Mouse (Mus musculus): Measurements from ENCODE around the gene Mfsd12. TPM values are rescaled to one million over a fixed set of nuclear protein-coding genes. Genes with fewer than 3 reads are reported as not detected.

The Mfsd12 gene
- polyA plus RNA-seq, 1 experiment from 2014 or later, result 13.1 TPM

DNA sequence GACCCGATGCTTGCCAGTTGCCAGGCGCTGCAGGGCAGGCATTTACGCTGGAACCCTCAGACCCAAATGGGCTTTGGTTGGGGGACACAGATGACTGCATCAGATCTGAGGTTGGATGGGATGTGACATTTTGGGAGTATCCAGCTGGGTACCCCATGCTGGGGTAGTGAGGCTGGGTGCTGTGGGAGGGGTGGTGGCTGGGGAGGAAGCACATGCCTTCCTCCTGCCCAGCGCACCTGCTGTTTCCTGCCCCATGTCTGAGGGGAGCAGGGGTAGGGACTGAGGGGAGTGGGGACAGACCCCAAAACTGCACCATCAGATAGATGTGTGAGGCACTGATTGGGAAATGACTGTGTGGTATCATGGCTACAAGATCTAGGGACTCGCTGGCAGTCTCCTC lies 39.5 kb downstream of the Mfsd12 start:
- peaks cover 33% of the 10 kb centered on the region for H3K4me1 ChIP-seq (replicated peaks)
- no peaks in the 10 kb centered on the region for H3K9me3 ChIP-seq (replicated peaks)
- no peak for ATAC-seq (ENCODE audit: low read depth)
- DNase-seq, result no peak
- no peak overlapping the region for H3K4me2 ChIP-seq
- no peak overlapping the region for H3K9ac ChIP-seq
- WGBS (ENCODE audit: insufficient replicate concordance), result 91% methylated on average over 5 of the region's 5 CpGs
- no peak overlapping the region for H3K27ac ChIP-seq
- H3K36me3 ChIP-seq, result peaks cover 20% of the 10 kb centered on the region
- H3K27me3 ChIP-seq, result peaks cover 6% of the 10 kb centered on the region; the same call in 1 of the 2 replicates
- no peak overlapping the region for H3K4me3 ChIP-seq (replicated peaks)

DNA sequence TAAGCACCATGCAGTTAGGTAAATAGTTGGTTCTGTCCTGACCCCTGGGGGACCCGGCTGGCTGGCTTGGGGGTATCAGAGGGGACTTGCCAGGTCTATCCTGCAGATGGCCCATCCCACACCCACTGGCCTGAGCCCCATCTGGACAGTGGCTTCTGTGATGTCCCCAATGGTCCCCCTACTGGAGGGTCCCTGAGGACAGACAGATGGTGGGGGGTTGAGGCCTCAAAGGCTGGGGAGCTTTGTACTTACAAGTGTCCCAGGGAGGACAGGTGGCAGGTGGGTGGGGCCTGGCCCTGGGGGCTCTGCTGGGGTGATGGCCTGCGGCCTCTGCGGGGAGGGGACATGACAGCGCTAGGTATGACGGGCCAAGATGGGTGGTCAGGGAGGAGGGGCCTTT lies 42.0 kb downstream of the Mfsd12 start:
- Histone ChIP-seq H3K4me3 (replicated peaks) (no peak overlapping the region), H3K27me3 (peaks cover 15% of the 10 kb centered on the region; the same call in 1 of the 2 replicates), H3K9ac (no peak overlapping the region), H3K9me3 (replicated peaks) (no peaks in the 10 kb centered on the region), H3K36me3 (peaks cover 20% of the 10 kb centered on the region), H3K4me2 (no peak overlapping the region), H3K27ac (no peak overlapping the region), H3K4me1 (replicated peaks) (peaks cover 32% of the 10 kb centered on the region)
- DNase-seq, result no peak
- ATAC-seq (ENCODE audit: low read depth), result no peak
- WGBS (ENCODE audit: insufficient replicate concordance), result 78% methylated on average over 5 of the region's 5 CpGs

DNA sequence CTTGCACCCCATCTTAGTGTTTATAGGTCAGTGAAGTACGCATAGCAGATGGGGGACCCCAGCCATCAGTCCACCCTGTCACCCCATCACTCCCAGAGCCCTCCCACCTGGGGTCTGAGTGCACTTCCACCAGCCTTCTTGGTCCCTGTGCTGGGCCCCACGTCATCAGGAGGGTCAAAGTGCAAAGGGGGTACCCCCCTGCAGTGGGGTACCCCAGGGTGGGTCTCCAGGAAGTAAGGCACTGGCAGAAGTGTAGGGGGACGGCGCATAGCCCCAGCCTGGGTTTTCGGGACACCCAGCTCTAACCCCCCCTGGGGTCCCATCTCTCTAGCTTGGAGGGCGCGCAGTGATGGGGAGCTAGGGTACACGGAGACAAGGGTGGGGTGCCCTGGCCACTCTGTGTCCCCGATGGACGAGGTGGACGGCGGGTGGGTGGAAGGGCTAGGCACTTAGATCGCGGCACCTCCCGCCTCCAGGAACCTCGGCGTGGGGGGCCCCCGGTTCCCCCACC lies 42.6 kb downstream of the Mfsd12 start:
- no peak for DNase-seq
- Histone ChIP-seq H3K4me1 (replicated peaks) (peaks cover 36% of the 10 kb centered on the region), H3K36me3 (peaks cover 20% of the 10 kb centered on the region), H3K4me3 (replicated peaks) (no peak overlapping the region), H3K27me3 (peaks cover 21% of the 10 kb centered on the region; the same call in 1 of the 2 replicates), H3K9ac (no peak overlapping the region), H3K27ac (no peak overlapping the region), H3K4me2 (no peak overlapping the region), H3K9me3 (replicated peaks) (no peaks in the 10 kb centered on the region)
- ATAC-seq (ENCODE audit: low read depth), result no peak
- WGBS (ENCODE audit: insufficient replicate concordance), result 82% methylated on average over 18 of the region's 18 CpGs

- peaks cover 28% of the 10 kb centered on the region for H3K27me3 ChIP-seq
- H3K4me3 ChIP-seq (replicated peaks), result no peak overlapping the region
- peaks cover 20% of the 10 kb centered on the region for H3K36me3 ChIP-seq
- H3K4me1 ChIP-seq (replicated peaks), result peaks cover 37% of the 10 kb centered on the region
- ATAC-seq (ENCODE audit: low read depth) (no peak), DNase-seq (no peak)
- no peak overlapping the region for H3K4me2 ChIP-seq
- no peaks in the 10 kb centered on the region for H3K9me3 ChIP-seq (replicated peaks)
- WGBS (ENCODE audit: insufficient replicate concordance), result 62% methylated on average over 22 of the region's 22 CpGs
- no peak overlapping the region for H3K27ac ChIP-seq
- H3K9ac ChIP-seq, result no peak overlapping the region
Observed at GRCm38 (mm10) chr10:81400371-81401204, 43.3 kb downstream of the Mfsd12 start.

DNA sequence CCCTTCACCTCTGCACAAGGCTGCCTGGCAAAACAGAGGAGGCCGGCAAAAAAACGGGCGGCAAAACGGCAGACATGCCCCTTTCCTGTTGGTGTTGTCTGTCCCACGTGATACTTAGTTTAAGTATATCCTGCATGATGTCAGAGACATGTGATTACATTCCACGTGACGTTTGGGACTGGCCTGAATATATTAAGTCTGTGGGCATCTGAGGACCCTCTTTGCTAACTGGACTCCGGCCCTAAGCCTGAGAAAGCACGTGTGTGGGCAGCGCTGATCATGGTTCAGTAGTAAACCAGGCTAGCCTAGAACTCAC lies 43.9 kb downstream of the Mfsd12 start:
- H3K4me1 ChIP-seq (replicated peaks), result peaks cover 41% of the 10 kb centered on the region
- 41% methylated on average over 10 of the region's 10 CpGs for WGBS (ENCODE audit: insufficient replicate concordance)
- no peak overlapping the region for H3K4me3 ChIP-seq (replicated peaks)
- peak overlapping the region; percentile 8; the same call in 1 of the 2 replicates for H3K9ac ChIP-seq
- DNase-seq (no peak), ATAC-seq (ENCODE audit: low read depth) (0 out of 2 replicates have a peak, but pooled peaks have one; percentile 1)
- H3K27ac ChIP-seq, result peak overlapping the region; percentile 41
- H3K4me2 ChIP-seq, result 0 out of 2 replicates have a peak overlapping the region, but pooled peaks have one; percentile 21
- H3K36me3 ChIP-seq, result peaks cover 22% of the 10 kb centered on the region
- H3K9me3 ChIP-seq (replicated peaks), result no peaks in the 10 kb centered on the region
- H3K27me3 ChIP-seq, result peaks cover 33% of the 10 kb centered on the region

DNA sequence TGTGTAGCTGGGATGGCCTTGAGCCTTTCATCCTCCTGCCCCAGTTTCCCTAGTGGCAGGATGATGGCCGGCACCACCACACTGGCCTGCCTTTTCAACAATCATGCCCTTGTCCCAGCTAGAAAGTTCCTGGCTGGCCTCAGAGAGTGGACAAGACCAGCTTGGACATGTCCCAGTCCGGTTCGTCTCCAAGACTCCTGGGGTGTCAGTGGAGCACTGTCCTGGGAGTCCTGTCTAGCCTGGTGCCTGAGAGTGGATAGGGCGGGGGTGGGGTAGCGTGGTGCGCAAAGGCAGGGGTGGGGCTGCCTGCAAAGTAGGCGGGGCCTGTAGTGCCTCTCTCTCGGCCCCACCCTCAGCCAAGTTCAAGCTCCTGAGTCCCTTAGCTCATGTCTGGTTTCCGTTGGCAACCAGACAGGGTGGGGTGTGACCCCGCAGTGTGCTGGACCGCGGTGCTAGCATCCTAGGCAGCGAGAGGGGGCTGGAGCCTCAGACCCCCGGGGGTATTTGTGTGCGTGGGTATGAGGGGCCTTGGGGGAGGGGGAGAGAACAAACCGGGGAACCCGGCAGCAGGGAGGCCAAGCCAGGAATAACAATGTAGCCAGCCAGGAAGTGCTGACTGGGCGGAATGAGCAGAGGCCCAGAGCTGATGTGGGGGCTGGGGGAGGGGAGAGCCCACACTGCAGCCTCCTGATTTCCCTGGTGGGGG lies 44.4 kb downstream of the Mfsd12 start:
- H3K27ac ChIP-seq, result peak overlapping the region; percentile 63
- WGBS (ENCODE audit: insufficient replicate concordance), result 10% methylated on average over 18 of the region's 18 CpGs
- H3K4me1 ChIP-seq (replicated peaks), result peaks cover 46% of the 10 kb centered on the region
- peaks cover 38% of the 10 kb centered on the region for H3K27me3 ChIP-seq
- H3K4me2 ChIP-seq, result peak overlapping the region; percentile 29
- ATAC-seq (ENCODE audit: low read depth), result peak; percentile 84
- peaks cover 21% of the 10 kb centered on the region for H3K36me3 ChIP-seq
- DNase-seq, result peak; percentile 63
- peak overlapping the region; percentile 13; the same call in 1 of the 2 replicates for H3K9ac ChIP-seq
- H3K9me3 ChIP-seq (replicated peaks), result no peaks in the 10 kb centered on the region
- H3K4me3 ChIP-seq (replicated peaks), result no peak overlapping the region

GRCm38 (mm10) chr10:81402227-81402765 lies 45.0 kb downstream of the Mfsd12 start:
- H3K27ac ChIP-seq, result peak overlapping the region; percentile 63
- no peaks in the 10 kb centered on the region for H3K9me3 ChIP-seq (replicated peaks)
- H3K36me3 ChIP-seq, result peaks cover 19% of the 10 kb centered on the region
- peaks cover 52% of the 10 kb centered on the region for H3K4me1 ChIP-seq (replicated peaks)
- H3K4me2 ChIP-seq, result peak overlapping the region; percentile 29; the same call in 1 of the 2 replicates
- H3K27me3 ChIP-seq, result peaks cover 45% of the 10 kb centered on the region
- peak; percentile 13; the same call in 1 of the 2 replicates for ATAC-seq (ENCODE audit: low read depth)
- no peak for DNase-seq
- no peak overlapping the region for H3K4me3 ChIP-seq (replicated peaks)
- WGBS (ENCODE audit: insufficient replicate concordance), result 40% methylated on average over 7 of the region's 7 CpGs
- 0 out of 2 replicates have a peak overlapping the region, but pooled peaks have one; percentile 13 for H3K9ac ChIP-seq

DNA sequence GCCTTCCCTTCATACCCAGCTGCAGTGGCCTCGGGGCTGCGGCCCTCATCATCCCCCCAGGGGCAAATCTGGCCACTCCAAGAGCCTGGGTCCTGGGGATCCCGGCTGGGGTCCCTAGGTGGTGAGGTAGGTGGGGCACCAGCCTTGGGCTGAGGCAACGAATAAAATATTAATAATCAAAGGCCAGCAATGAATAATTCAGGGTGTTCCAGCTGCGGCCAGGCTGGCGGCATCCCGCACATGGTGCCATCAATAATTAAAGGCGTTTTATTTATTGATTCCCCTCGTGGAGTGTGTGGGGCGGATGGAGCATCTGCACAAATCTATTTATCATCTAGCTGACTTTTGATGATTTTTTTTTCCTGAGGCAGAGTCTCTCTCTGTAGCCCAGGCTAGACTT lies 46.2 kb downstream of the Mfsd12 start:
- no peaks in the 10 kb centered on the region for H3K9me3 ChIP-seq (replicated peaks)
- no peak overlapping the region for H3K4me3 ChIP-seq (replicated peaks)
- 76% methylated on average over 10 of the region's 10 CpGs for WGBS (ENCODE audit: insufficient replicate concordance)
- H3K27me3 ChIP-seq, result peaks cover 57% of the 10 kb centered on the region
- peaks cover 64% of the 10 kb centered on the region for H3K4me1 ChIP-seq (replicated peaks)
- H3K4me2 ChIP-seq, result no peak overlapping the region
- H3K9ac ChIP-seq, result no peak overlapping the region
- H3K27ac ChIP-seq, result no peak overlapping the region
- ATAC-seq (ENCODE audit: low read depth), result no peak
- no peak for DNase-seq
- peaks cover 19% of the 10 kb centered on the region for H3K36me3 ChIP-seq

- Histone ChIP-seq H3K4me3 (replicated peaks) (no peak overlapping the region), H3K9ac (no peak overlapping the region), H3K9me3 (replicated peaks) (no peaks in the 10 kb centered on the region), H3K27me3 (peaks cover 61% of the 10 kb centered on the region), H3K4me1 (replicated peaks) (peaks cover 70% of the 10 kb centered on the region), H3K4me2 (0 out of 2 replicates have a peak overlapping the region, but pooled peaks have one; percentile 1), H3K27ac (no peak overlapping the region), H3K36me3 (peaks cover 18% of the 10 kb centered on the region)
- DNase-seq (no peak), ATAC-seq (ENCODE audit: low read depth) (no peak)
- 37% methylated on average over 9 of the region's 9 CpGs for WGBS (ENCODE audit: insufficient replicate concordance)
Observed at GRCm38 (mm10) chr10:81404082-81404481, 46.8 kb downstream of the Mfsd12 start.

DNA sequence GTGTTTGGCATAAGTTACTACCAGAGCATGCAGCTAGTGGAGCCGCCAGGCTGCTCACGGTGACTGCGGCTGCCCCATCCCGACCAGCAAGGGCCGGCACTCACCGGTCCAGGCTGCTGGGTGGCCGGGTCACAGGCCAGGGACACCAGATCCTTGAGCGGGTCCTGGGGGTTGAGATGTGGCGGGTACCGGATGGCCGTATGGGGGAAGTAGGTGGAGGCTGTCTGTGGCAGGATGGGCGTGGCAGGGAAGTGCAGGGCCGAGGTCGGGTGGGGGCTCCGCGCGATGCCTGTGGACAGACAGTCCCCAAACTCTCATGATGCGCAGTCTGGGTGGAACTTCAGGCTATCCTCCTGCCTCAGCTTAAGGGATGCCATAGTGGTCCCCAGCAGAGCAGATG lies 47.4 kb downstream of the Mfsd12 start:
- no peak overlapping the region for H3K9ac ChIP-seq
- peaks cover 77% of the 10 kb centered on the region for H3K4me1 ChIP-seq (replicated peaks)
- H3K4me3 ChIP-seq (replicated peaks), result no peak overlapping the region
- WGBS (ENCODE audit: insufficient replicate concordance), result 20% methylated on average over 18 of the region's 18 CpGs
- peaks cover 61% of the 10 kb centered on the region for H3K27me3 ChIP-seq
- peaks cover 12% of the 10 kb centered on the region for H3K36me3 ChIP-seq
- H3K4me2 ChIP-seq, result no peak overlapping the region
- H3K27ac ChIP-seq, result no peak overlapping the region
- DNase-seq, result no peak
- ATAC-seq (ENCODE audit: low read depth), result no peak
- H3K9me3 ChIP-seq (replicated peaks), result no peaks in the 10 kb centered on the region

GRCm38 (mm10) chr10:81405588-81406201 lies 48.4 kb downstream of the Mfsd12 start:
- Histone ChIP-seq H3K9me3 (replicated peaks) (no peaks in the 10 kb centered on the region), H3K9ac (no peak overlapping the region), H3K4me3 (replicated peaks) (no peak overlapping the region), H3K27me3 (peaks cover 55% of the 10 kb centered on the region), H3K4me2 (no peak overlapping the region), H3K36me3 (peaks cover 3% of the 10 kb centered on the region; the same call in 1 of the 2 replicates), H3K4me1 (replicated peaks) (peaks cover 86% of the 10 kb centered on the region), H3K27ac (no peak overlapping the region)
- 38% methylated on average over 13 of the region's 13 CpGs for WGBS (ENCODE audit: insufficient replicate concordance)
- ATAC-seq (ENCODE audit: low read depth) (no peak), DNase-seq (no peak)

Measured in liver, embryonic 13.5 days (tissue).